Mouse (Mus musculus): Measurements from ENCODE around the gene Sowahc.

GRCm38 (mm10) chr10:59221473-59222270, at the start of gene Sowahc, which contains the start of gene Sept10:
- TF ChIP-seq SIN3A (IDR thresholded peaks at IDR 0.05; ENCODE audit: low read length) = no peak
- no peak for TF ChIP-seq GATA1 (IDR thresholded peaks at IDR 0.05; ENCODE audit: low read depth, low read length)
- TF ChIP-seq CTCF (IDR thresholded peaks at IDR 0.05 in 2 of 3, conservative IDR thresholded peaks at IDR 0.05 in 1 of 3; ENCODE audit: control insufficient read depth in 1 of 3, insufficient read depth in 1 of 3, low read depth in 2 of 3, low read length in 3 of 3, poor library complexity in 1 of 3, severe bottlenecking in 1 of 3) = no peak
- TF ChIP-seq TAL1 (IDR thresholded peaks at IDR 0.05; ENCODE audit: low read length) = no peak
- no peak for TF ChIP-seq MXI1 (IDR thresholded peaks at IDR 0.05; ENCODE audit: low read depth, low read length)
- no peak for TF ChIP-seq ZKSCAN1 (IDR thresholded peaks at IDR 0.05; ENCODE audit: low read depth, low read length)
